Mouse (Mus musculus): ENCODE results near the gene Mknk2. TPM values are rescaled to one million over a fixed set of nuclear protein-coding genes. Genes with fewer than 3 reads are reported as not detected.

Gene Mknk2
- total and polyA plus RNA-seq, 3 experiments, result 47.4 to 184 (median 87.1) TPM

- Histone ChIP-seq H3K27ac (ENCODE audit: control insufficient read depth, low read depth, low read length) (no peak overlapping the region), H3K9me3 (replicated peaks; ENCODE audit: insufficient read depth, low read length) (no peaks in the 10 kb centered on the region), H3K9ac (ENCODE audit: control insufficient read depth, low read depth, low read length, poor library complexity, severe bottlenecking) (no peak overlapping the region), H3K4me3 (ENCODE audit: control insufficient read depth in 1 of 2, insufficient read depth in 1 of 2, low read depth in 2 of 2, low read length in 2 of 2) (no peak overlapping the region), H3K79me2 (ENCODE audit: control insufficient read depth, insufficient read depth, low read length, poor library complexity) (no peaks in the 10 kb centered on the region), H3K36me3 (ENCODE audit: control insufficient read depth in 1 of 2, insufficient read depth in 2 of 2, low read length in 2 of 2) (peaks cover 5 to 17% of the 10 kb centered on the region in 2 experiments; a peak in 3 of 4 replicates), H3K4me1 (ENCODE audit: control insufficient read depth in 1 of 2, insufficient read depth in 2 of 2, low read length in 2 of 2) (peaks cover 6 to 19% of the 10 kb centered on the region in 2 experiments), H3K27me3 (ENCODE audit: control insufficient read depth in 1 of 2, insufficient read depth in 2 of 2, low read length in 2 of 2) (no peaks in the 10 kb centered on the region)
- TF ChIP-seq MAZ (IDR thresholded peaks at IDR 0.05; ENCODE audit: low read depth, low read length) (no peak), ZNF384 (IDR thresholded peaks at IDR 0.05; ENCODE audit: low read depth, low read length) (no peak), POLR2AphosphoS2 (IDR thresholded peaks at IDR 0.05; ENCODE audit: low read length) (no peak), USF1 (IDR thresholded peaks at IDR 0.05; ENCODE audit: low read depth, low read length) (no peak), POLR2A (IDR thresholded peaks at IDR 0.05; ENCODE audit: control insufficient read depth in 1 of 2, insufficient read depth in 1 of 2, low read depth in 1 of 2, low read length in 2 of 2, poor library complexity in 1 of 2) (no peak), ELF1 (IDR thresholded peaks at IDR 0.05; ENCODE audit: low read depth, low read length) (no peak), USF2 (IDR thresholded peaks at IDR 0.05; ENCODE audit: borderline replicate concordance in 1 of 2, insufficient read depth in 1 of 2, low read depth in 1 of 2, low read length in 2 of 2) (no peak), CHD2 (IDR thresholded peaks at IDR 0.05; ENCODE audit: low read length) (no peak), GABPA (IDR thresholded peaks at IDR 0.05; ENCODE audit: low read depth, low read length) (no peak), ZKSCAN1 (IDR thresholded peaks at IDR 0.05; ENCODE audit: low read depth, low read length) (no peak), EP300 (IDR thresholded peaks at IDR 0.05; ENCODE audit: low read depth in 1 of 2, low read length in 2 of 2) (no peak), SMC3 (IDR thresholded peaks at IDR 0.05; ENCODE audit: low read depth, low read length) (no peak), UBTF (IDR thresholded peaks at IDR 0.05; ENCODE audit: borderline replicate concordance, insufficient read depth, low read depth, low read length) (no peak), MEF2A (IDR thresholded peaks at IDR 0.05; ENCODE audit: extremely low read depth, insufficient replicate concordance, low read depth, low read length, poor library complexity, severe bottlenecking) (no peak), MAX (IDR thresholded peaks at IDR 0.05; ENCODE audit: low read length) (no peak), MAFK (IDR thresholded peaks at IDR 0.05; ENCODE audit: borderline replicate concordance, low read depth, low read length) (no peak), SIN3A (IDR thresholded peaks at IDR 0.05; ENCODE audit: low read length) (no peak), KAT2A (conservative IDR thresholded peaks at IDR 0.05; ENCODE audit: low read depth, low read length) (no peak)
- DNase-seq (ENCODE audit: low read depth, low spot score), result no peak
These were observed 8.7 kb upstream of the Mknk2 start for GRCm38 (mm10) chr10:80686617-80687016.

GRCm38 (mm10) chr10:80684984-80685383 is 7.1 kb upstream of the Mknk2 start:
- peaks cover 5 to 19% of the 10 kb centered on the region in 2 experiments; a peak in 3 of 4 replicates for H3K36me3 ChIP-seq (ENCODE audit: control insufficient read depth in 1 of 2, insufficient read depth in 2 of 2, low read length in 2 of 2)
- no peak overlapping the region for H3K4me3 ChIP-seq (ENCODE audit: control insufficient read depth in 1 of 2, insufficient read depth in 1 of 2, low read depth in 2 of 2, low read length in 2 of 2)
- H3K79me2 ChIP-seq (ENCODE audit: control insufficient read depth, insufficient read depth, low read length, poor library complexity), result no peaks in the 10 kb centered on the region
- peaks cover 8 to 23% of the 10 kb centered on the region in 2 experiments for H3K4me1 ChIP-seq (ENCODE audit: control insufficient read depth in 1 of 2, insufficient read depth in 2 of 2, low read length in 2 of 2)
- no peaks in the 10 kb centered on the region for H3K9me3 ChIP-seq (replicated peaks; ENCODE audit: insufficient read depth, low read length)
- peak; percentile 81 for DNase-seq (ENCODE audit: low read depth, low spot score)
- peak overlapping the region; percentile 75 for H3K27ac ChIP-seq (ENCODE audit: control insufficient read depth, low read depth, low read length)
- H3K27me3 ChIP-seq (ENCODE audit: control insufficient read depth in 1 of 2, insufficient read depth in 2 of 2, low read length in 2 of 2), result no peaks in the 10 kb centered on the region
- H3K9ac ChIP-seq (ENCODE audit: control insufficient read depth, low read depth, low read length, poor library complexity, severe bottlenecking), result no peak overlapping the region; the same call in 1 of the 2 replicates
- no peak for TF ChIP-seq NRF1 (IDR thresholded peaks at IDR 0.05; ENCODE audit: insufficient read depth, low read depth, low read length, poor library complexity, severe bottlenecking)
- no peak for TF ChIP-seq GABPA (IDR thresholded peaks at IDR 0.05; ENCODE audit: low read depth, low read length)
- no peak for TF ChIP-seq JUND (IDR thresholded peaks at IDR 0.05; ENCODE audit: low read depth, low read length)
- TF ChIP-seq MEF2A (IDR thresholded peaks at IDR 0.05; ENCODE audit: extremely low read depth, insufficient replicate concordance, low read depth, low read length, poor library complexity, severe bottlenecking), result no peak
- no peak for TF ChIP-seq BHLHE40 (IDR thresholded peaks at IDR 0.05; ENCODE audit: borderline replicate concordance, low read depth, low read length)
- no peak for TF ChIP-seq CHD1 (IDR thresholded peaks at IDR 0.05; ENCODE audit: low read depth, low read length)
- no peak for TF ChIP-seq MAZ (IDR thresholded peaks at IDR 0.05; ENCODE audit: low read depth, low read length)
- TF ChIP-seq KAT2A (conservative IDR thresholded peaks at IDR 0.05; ENCODE audit: low read depth, low read length), result no peak
- TF ChIP-seq POLR2A (IDR thresholded peaks at IDR 0.05; ENCODE audit: control insufficient read depth in 1 of 2, insufficient read depth in 1 of 2, low read depth in 1 of 2, low read length in 2 of 2, poor library complexity in 1 of 2), result no peak
- TF ChIP-seq UBTF (IDR thresholded peaks at IDR 0.05; ENCODE audit: borderline replicate concordance, insufficient read depth, low read depth, low read length), result no peak
- TF ChIP-seq ZMIZ1 (IDR thresholded peaks at IDR 0.05; ENCODE audit: low read depth, low read length), result 0 out of 2 replicates have a peak, but pooled peaks have one; percentile 22
- TF ChIP-seq MAFK (IDR thresholded peaks at IDR 0.05; ENCODE audit: borderline replicate concordance, low read depth, low read length), result no peak
- TF ChIP-seq MYB (IDR thresholded peaks at IDR 0.05; ENCODE audit: low read depth, low read length), result no peak
- TF ChIP-seq ZNF384 (IDR thresholded peaks at IDR 0.05; ENCODE audit: low read depth, low read length), result no peak
- peak; percentile 83; the same call in 1 of the 2 replicates for TF ChIP-seq SIN3A (IDR thresholded peaks at IDR 0.05; ENCODE audit: low read length)
- peak; percentile 63; the same call in 1 of the 2 replicates for TF ChIP-seq RCOR1 (IDR thresholded peaks at IDR 0.05; ENCODE audit: low read depth, low read length)
- TF ChIP-seq USF1 (IDR thresholded peaks at IDR 0.05; ENCODE audit: low read depth, low read length), result no peak
- no peak for TF ChIP-seq ZC3H11A (IDR thresholded peaks at IDR 0.05; ENCODE audit: low read depth, low read length)
- no peak for TF ChIP-seq SMC3 (IDR thresholded peaks at IDR 0.05; ENCODE audit: low read depth, low read length)
- no peak for TF ChIP-seq RAD21 (IDR thresholded peaks at IDR 0.05; ENCODE audit: low read depth, low read length)
- no peak for TF ChIP-seq USF2 (IDR thresholded peaks at IDR 0.05; ENCODE audit: borderline replicate concordance in 1 of 2, insufficient read depth in 1 of 2, low read depth in 1 of 2, low read length in 2 of 2)
- no peak for TF ChIP-seq MYC (IDR thresholded peaks at IDR 0.05; ENCODE audit: low read depth, low read length)

Measured in MEL (cell line).